Mouse (Mus musculus): ENCODE measurements at regions not wholly inside any gene's neighbourhood (a gene's known extent, or its start where the extent isn't known, plus 50 kb on each side); places are given as distances from the start of the nearest gene placed in this dataset.
A peak's percentile ranks its signal among the peaks of the same experiment; 100 is the strongest.

DNA sequence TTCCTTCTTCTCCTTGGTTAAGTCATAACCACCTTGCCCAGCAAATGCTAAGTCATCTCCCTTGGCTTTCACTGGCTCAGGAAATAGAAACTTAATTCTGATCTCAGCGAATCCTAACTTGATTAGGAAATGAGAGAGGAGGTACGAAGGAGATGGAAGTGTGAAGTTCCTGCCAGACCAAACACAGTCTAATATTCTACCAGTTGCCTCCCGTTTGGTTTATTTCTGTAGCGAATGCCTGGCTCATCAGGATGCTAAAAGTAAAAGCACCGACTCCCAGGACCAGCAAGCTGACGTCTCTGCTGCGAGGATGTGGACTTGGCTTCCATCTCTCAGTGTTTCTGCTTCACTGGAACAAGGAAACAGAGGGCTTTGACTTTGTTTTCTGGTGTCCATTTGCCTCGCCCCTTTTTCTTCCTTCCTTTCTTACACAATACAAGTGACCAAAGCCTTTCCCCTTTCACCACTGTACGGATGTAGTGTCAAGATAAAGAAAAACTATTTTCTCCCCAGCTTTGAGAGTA lies 204.3 kb downstream of the Dusp6 start:
- DNase-seq = peak; percentile 14 to 23

- no peak for DNase-seq
Observed at GRCm38 (mm10) chr10:99468971-99469370, 205.9 kb downstream of the Dusp6 start.

DNA sequence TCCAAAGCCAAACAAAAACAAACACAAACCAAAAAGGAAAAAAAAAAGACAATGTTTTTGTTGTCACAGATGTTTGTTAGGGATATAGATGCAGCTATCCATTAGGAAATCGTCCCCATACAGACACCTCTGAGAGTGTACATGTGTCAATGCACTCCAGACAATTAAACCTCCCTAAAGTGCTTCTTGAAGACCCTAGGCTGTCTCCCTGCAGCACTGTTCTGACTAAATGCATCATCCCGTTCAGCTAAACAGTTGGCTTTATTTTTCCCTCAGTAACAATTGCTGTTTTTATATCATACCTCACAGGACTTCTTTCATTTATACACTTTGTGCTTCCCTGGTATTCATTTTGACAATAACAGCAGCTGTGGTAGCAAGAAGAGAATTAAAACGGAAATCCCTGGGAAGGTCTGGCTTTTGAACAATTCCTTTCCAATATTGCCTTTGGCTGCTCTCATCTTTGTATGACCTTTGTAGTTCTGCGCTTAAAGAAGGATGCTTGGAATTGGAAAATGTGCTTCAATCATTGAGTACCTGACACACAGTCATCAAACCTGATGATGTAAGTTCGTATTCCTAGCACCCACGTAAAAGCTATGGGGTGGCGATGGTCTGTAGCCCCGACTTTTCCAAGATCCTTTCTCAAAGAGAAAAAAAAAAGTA lies 208.9 kb downstream of the Dusp6 start:
- DNase-seq = no peak

DNA sequence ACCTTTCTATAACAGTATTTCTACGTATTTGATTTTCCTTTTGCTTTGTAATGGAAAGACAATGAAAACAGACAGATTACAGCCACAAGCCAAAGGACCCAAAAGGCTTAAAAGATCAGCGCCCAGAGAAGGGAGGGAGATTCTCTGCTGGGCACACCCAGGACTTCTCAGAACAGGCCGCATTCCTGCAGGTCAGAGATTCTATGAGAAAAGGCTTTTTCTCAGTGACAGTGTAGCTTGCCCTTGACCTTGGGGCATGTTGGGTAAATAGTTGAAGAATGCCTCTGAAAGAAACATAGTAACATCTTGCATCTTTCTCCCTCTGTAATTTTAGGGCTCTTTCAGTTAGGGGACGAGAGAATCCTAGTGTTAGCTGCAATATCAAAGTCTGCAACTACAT lies 209.8 kb downstream of the Dusp6 start:
- no peak for DNase-seq

GRCm38 (mm10) chr10:99473758-99474157 lies 210.7 kb downstream of the Dusp6 start:
- no peak for DNase-seq

DNA sequence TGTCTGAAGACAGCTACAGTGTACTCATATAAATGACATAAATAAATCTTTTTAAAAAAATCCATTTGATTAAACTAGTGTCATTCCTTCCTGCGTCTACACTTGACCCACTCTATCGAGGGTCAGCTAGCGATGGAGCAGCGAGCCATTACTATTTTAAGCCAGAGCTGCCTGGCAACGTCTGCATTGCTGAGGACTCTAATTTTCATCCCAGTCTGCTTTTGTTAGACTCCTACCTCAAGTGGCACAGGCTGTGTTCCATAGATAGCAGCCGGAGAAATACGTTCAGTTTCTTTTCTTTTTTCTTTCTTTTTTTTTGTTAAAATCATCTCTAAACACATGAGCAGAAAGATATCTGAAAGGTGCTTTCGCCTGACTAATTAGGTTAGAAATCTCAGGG lies 211.5 kb downstream of the Dusp6 start:
- DNase-seq = no peak

DNA sequence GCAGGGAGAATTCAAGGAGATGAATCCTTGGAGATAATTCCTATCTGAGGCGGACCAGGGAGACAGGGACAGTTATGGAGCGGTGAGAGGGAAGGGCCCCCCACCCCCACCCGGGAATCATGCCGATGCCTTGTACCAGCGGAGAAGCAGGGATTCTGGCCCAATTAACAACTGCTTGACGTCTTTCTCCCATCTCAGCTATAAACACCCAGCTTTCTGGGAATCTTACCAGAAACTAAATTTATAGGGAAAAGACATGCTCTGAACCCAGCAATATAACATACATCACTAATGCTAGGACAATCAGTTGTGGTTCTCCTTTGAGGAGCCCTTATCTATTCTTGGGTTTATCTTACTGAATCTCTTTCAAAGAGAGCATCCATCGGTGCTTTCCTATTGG lies 213.2 kb downstream of the Dusp6 start:
- no peak for DNase-seq

DNA sequence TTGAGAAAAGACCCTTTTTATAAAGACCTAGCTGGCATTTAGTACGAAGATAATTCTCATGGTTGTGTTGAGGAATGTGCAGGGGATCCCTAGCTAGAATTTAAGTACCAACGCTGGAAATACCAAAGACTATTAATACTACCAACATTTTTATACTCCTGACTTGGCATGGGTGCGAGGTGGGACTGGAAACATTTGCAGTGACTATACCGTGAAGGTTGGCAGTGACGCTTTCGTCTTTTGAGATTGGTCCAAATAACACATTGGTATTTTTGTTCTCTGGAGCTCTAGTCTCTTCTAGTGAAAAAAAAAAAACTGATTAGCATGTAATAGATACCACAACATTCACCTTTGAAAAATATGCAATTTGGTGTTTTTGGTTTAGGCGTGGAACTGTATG lies 213.7 kb downstream of the Dusp6 start:
- no peak for DNase-seq

DNA sequence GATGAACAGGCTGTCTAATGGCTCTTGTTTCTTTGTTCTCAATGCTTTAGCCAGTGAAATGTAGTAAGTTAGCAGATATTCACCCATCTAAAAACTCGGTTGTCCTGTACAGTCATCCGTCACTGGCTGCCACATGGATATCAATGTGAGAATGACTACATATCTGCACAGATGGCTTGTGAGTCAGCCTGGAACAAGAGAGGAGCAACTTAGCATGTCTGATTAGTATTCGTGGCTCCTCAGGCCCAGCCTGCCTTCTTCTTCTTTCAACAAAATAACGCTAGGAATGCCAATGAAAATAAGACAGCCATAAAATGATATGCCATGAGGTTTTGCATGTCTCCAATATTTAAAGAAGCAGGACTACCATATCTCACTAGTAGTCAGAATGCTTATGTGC lies 217.5 kb downstream of the Dusp6 start:
- DNase-seq = no peak

- no peak for DNase-seq
Observed at GRCm38 (mm10) chr10:99482009-99482408, 219.0 kb downstream of the Dusp6 start.

GRCm38 (mm10) chr10:99488195-99489080 lies 225.4 kb downstream of the Dusp6 start:
- no peak for DNase-seq

DNA sequence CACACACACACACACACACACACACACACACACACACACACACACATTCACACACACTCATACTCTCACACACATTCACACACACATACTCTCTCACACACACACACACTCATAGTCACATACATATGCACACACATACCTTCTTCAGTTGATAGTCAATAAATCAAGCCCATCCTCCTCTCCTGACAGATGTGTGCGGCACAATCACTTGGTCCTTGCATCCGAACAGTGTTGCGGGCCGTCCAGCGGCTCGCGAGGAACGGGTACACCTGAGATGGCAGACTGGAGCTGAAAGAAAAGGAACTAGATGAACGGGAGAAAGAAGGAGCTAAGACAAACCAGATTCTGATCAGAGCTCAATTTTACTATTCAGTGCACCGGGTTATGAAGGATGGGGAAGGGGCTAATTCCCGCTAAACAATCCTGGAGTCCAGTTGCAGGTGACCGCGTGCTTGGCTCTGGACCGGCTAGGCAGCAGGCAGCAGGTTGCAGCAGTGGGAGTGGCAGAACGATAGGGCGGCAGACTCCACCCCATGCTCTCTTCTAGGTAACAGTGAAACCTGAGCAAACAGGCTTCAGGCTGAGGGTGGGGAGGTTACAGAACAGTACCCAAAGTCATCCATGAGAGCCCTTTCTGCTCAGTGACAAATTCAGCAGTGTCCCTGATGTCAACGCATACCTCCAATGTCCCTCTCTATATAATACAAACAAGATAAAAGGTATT lies 247.8 kb downstream of the Csl start:
- DNase-seq = peak; percentile 28 to 39

GRCm38 (mm10) chr10:99517944-99518343 lies 241.5 kb downstream of the Csl start:
- DNase-seq = no peak

GRCm38 (mm10) chr10:99519479-99519878 lies 240.0 kb downstream of the Csl start:
- DNase-seq = no peak

DNA sequence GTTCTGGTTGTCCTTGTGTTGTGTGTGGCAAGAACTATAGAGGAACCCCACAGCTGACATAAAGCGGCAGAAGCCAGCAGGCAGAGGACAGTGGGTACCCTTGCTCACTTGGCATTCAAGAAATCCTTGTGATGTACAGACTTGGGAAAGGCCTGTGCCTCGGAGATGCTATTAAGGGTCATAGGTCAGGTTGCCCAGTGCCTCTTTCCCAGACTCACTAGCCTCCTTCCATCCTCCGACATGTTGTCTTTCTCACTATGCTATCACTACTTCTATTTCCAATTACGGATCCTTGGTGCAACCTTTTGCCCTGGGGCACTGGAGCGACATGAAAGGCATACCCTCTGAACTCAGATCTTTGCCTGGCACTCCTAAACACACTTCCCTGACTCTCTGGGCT lies 235.6 kb downstream of the Csl start:
- no peak for DNase-seq

- no peak for DNase-seq
Observed at GRCm38 (mm10) chr10:99524273-99525212, 234.9 kb downstream of the Csl start.

DNA sequence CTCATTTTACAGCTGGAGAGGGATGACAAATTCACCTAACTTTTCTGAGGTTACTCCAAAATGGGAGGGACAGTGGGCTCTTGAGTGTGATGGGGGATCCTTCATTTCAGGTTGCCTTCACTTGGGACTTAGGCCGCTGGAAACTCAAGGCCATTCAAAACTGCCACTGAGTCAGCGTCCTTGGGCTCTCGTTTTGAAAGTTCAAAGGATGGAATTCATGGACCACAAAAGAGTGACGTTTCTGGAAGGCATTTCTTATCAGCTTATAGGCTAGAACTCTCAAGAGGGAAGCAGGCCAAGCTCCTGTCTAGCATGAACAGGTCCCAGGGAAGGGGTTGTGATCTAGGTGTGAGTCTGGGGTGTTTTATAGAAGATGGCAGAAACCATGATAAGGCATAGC lies 233.3 kb downstream of the Csl start:
- DNase-seq = no peak

GRCm38 (mm10) chr10:99526561-99526960 lies 232.9 kb downstream of the Csl start:
- no peak for DNase-seq

DNA sequence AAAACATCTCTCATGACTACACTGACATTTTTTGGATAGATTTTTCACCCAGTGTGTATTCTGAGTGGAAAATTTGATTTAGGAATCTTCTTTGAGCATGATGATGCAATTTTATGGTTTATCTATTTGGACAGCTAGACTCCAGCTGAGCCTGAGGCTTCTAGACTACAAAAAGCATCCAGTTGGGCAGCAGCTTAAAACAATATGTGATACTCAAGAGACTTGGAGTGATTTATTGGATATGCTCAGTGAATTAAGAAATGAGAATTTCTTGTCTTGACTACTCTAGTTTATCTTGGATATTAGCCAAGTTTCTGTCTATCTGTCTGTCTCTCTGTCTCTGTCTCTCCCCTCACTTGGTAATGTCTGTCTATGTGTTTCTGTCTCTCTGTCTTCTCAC lies 228.4 kb downstream of the Csl start:
- no peak for DNase-seq

DNA sequence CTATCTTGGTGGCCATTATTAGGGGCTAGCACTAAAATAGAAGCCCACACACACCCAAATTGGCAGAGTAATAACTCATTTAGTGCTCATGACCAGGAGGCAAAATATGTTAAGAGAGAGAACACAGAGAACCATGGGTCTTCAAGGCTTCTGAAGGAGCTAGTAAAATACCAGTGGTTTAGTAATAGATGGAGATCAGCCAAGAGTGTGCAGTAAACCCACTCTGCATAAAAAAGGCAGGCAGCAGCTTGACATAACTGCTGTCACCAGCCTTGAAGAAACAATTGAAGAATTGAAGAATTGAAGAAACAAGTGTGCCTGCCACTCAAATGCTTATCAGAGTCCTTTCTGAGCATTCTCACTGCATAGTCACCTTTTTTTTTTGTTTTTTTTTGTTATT lies 227.9 kb downstream of the Csl start:
- no peak for DNase-seq

GRCm38 (mm10) chr10:99531992-99532391 lies 227.5 kb downstream of the Csl start:
- DNase-seq = no peak

DNA sequence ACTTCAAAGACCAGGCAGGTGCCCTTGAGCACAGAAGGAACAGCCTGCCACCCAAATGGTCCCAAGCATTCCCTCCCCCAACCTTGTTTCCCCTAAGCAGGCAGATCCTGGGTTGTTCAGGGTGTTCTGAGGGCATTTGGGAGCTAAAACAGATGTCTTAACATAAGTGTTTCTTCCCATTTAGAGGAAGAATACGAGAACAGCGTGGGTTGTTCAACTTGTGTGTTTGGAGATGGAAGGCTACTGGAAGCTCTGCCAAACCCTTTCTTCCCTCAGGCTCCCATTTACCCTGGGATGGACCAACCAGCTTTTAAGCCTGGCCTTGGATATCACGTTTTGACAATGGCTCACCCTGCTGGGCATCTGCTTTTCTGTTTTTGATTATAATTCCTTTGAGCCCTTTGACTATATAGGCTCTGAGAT lies 226.8 kb downstream of the Csl start:
- no peak for DNase-seq
